Mouse (Mus musculus) ES-Bruce4 (cell line): ENCODE measurements around the gene Uqcrq. TPM values are rescaled to one million over a fixed set of nuclear protein-coding genes. Genes with fewer than 3 reads are reported as not detected.
A peak's percentile ranks its signal among the peaks of the same experiment; 100 is the strongest.

ENCODE experiments used
- H3K27ac ChIP-seq: 2 replicates; pipeline ENCODE4 v1.5.1; 2012; ENCODE audit warnings: low read length, inconsistent platforms; ENCODE audit not compliant: insufficient read depth
- H3K27me3 ChIP-seq: 2 replicates; pipeline ENCODE4 v1.6.1; 2012; ENCODE audit warnings: mild to moderate bottlenecking, low read length, inconsistent platforms; ENCODE audit not compliant: control insufficient read depth, poor library complexity, insufficient read depth, severe bottlenecking
- H3K36me3 ChIP-seq: 2 replicates; pipeline ENCODE4 v1.6.1; 2012; ENCODE audit warnings: inconsistent platforms, mild to moderate bottlenecking, low read length, moderate library complexity; ENCODE audit not compliant: control insufficient read depth, poor library complexity, insufficient read depth, severe bottlenecking
- H3K4me1 ChIP-seq: one replicate; pipeline ENCODE4 v1.8.1; 2011; ENCODE audit warnings: low read length; ENCODE audit not compliant: control insufficient read depth, insufficient read depth
- H3K4me3 ChIP-seq: 2 replicates; pipeline ENCODE4 v1.5.1; 2011; ENCODE audit warnings: low read depth, mild to moderate bottlenecking, low read length
- H3K9ac ChIP-seq: 2 replicates; pipeline ENCODE4 v1.6.1; 2012; ENCODE audit warnings: low read depth, mild to moderate bottlenecking, inconsistent platforms; ENCODE audit not compliant: poor library complexity, severe bottlenecking
- H3K9me3 ChIP-seq: replicated peaks from 2 replicates; pipeline ENCODE4 v1.6.1; 2012; ENCODE audit warnings: mild to moderate bottlenecking, low read length, inconsistent platforms; ENCODE audit not compliant: control insufficient read depth, poor library complexity, insufficient read depth, severe bottlenecking
- CTCF ChIP-seq: IDR thresholded peaks from one replicate; pipeline ENCODE4 v1.8.1; 2011; ENCODE audit warnings: low read depth, low read length
- EP300 ChIP-seq: IDR thresholded peaks from 2 replicates; pipeline ENCODE4 v1.6.1; 2011; ENCODE audit warnings: low read depth, low read length; ENCODE audit not compliant: insufficient read depth
- POLR2A ChIP-seq: IDR thresholded peaks from one replicate; pipeline ENCODE4 v1.8.1; 2011; ENCODE audit warnings: low read length; ENCODE audit not compliant: insufficient read depth
- polyA plus RNA-seq: library from polyadenylated mRNA; stranded (reverse); fragments of >200 nt; gene quantifications from 2 replicates; pipeline ENCODE4 v1.2.4, GENCODE M21; 2011; ENCODE audit warnings: low read depth; ENCODE audit not compliant: missing spikeins, insufficient read depth, insufficient read length

Uqcrq gene
- polyA plus RNA-seq = 210 and 250 TPM in 2 replicates

DNA sequence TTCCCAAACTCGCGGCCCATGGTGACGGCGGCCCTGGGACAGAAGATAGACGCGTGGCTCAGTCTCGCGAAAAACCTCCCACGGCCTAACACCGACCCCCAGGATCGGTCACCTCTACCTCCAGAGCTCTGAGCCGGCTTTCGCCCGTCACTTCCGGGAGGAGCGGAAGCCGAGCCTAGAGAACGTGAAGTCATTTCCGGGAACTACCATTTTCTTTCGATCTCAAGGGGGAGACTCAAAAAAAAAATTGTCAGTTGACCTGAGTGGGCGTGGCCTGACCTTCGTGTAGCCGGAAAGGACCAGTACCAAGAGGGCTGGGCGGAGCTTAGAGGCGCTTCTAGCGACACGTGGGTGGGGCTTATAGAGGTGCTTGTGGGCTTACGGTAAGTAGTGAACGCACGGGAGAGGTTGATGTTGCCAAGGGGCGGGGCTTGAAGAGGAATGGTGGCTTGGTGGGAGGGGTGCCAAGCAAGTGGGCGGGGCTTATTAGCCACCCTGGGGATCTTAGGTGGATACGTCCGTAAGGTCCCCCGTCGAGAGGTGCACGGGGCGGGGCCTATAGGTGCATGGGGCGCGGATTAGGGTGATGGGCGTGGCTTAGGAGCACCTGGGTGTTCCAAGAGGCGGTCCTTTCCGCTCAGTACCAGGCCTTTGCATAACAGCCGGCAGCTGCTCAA, at the start of gene Uqcrq, which contains the start of gene Gdf9:
Gene Uqcrq, minus strand, starts transcription at position 162 of the 677 bp plus-strand sequence.
Gene Gdf9, plus strand, starts transcription at position 354 of the 677 bp plus-strand sequence.
- H3K4me3 ChIP-seq = peak within 1 kb of the TSS; percentile 91
- H3K27me3 ChIP-seq = no peaks in the 10 kb centered on the region
- H3K4me1 ChIP-seq = peaks cover 2% of the 10 kb centered on the region
- TF ChIP-seq POLR2A = peak; percentile 43
- TF ChIP-seq CTCF = no peak
- TF ChIP-seq EP300 = no peak
- peak within 1 kb of the TSS; percentile 87 for H3K9ac ChIP-seq
- no peaks in the 10 kb centered on the region for H3K9me3 ChIP-seq
- peak within 1 kb of the TSS; percentile 85 for H3K27ac ChIP-seq
- H3K36me3 ChIP-seq = peaks cover 14% of the 10 kb centered on the region

DNA sequence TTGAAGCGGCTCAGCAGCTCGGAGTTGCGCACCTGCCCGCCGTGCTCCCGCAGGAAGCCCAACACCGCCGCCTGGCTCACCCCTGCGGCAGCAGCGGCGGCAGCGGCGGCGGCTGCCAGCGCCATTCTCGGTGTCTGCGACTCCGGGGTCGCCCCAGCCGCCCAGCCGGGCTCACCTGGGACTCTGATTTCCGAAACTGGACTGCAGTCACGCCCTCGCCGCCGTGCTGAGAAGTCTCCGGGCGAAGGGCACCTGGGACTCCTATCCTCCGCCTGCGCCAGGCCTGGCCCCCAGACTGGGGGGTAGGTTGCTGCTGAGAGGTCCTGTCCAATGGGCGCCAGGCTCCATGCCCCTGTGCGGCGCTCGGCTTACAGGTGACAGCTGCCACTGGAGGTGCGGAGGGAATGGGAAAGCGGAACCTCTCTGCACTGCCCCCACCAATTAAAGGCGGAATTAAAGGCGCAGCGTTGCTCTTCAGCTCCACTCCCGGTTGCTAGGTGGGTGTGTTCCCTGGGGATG, 49.2 kb upstream of the Uqcrq start, which contains the start of the genes Gm9945 and Sowaha:
Gene Gm9945, plus strand, starts transcription at position 384 of the 519 bp plus-strand sequence.
Gene Sowaha, minus strand, starts transcription at position 492 of the 519 bp plus-strand sequence.
- no peaks in the 10 kb centered on the region for H3K36me3 ChIP-seq
- TF ChIP-seq CTCF (no peak), POLR2A (no peak), EP300 (no peak)
- H3K4me3 ChIP-seq = peak within 1 kb of the TSS; percentile 60
- no peaks in the 10 kb centered on the region for H3K9me3 ChIP-seq
- peaks cover 5% of the 10 kb centered on the region; the same call in 1 of the 2 replicates for H3K27me3 ChIP-seq
- no peaks in the 10 kb centered on the region for H3K4me1 ChIP-seq
- peak within 1 kb of the TSS; percentile 1 for H3K9ac ChIP-seq
- H3K27ac ChIP-seq = no peak within 1 kb of the TSS

DNA sequence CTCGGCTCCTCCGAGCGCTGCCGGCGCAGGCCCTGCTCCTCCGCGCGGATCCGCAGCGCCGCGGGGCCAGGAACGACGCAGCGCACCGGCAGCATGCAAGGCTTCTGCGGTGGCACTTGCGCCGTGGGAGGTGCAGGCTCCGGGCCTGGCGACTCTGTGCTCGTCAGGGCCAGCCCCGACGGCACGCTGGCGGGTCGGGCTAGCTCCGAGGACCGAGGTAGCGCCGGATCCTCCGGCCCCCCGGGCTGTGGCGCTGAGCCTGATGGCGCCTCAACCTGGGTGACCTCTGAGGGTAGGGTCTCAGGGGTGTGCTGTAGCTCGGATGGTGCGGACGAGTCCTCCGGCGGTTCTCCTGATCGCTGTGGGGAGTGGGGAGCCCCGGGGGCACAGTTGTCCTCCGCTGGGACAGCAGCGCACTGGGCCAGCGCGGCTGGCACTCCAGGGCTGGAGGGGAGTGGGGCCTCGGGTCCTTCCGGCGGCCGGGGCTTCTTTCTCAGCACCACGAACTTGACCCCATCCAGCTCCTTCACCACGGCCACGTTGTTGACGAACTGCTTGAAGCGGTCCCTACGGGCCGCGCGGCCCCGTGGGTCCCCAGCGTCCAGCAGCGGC, 48.6 kb upstream of the Uqcrq start:
- H3K9me3 ChIP-seq = no peaks in the 10 kb centered on the region
- peak overlapping the region; percentile 1 for H3K9ac ChIP-seq
- peaks cover 5% of the 10 kb centered on the region; the same call in 1 of the 2 replicates for H3K27me3 ChIP-seq

GRCm38 (mm10) chr11:53478383-53479170, 47.9 kb upstream of the Uqcrq start:
- Histone ChIP-seq H3K9me3 (no peaks in the 10 kb centered on the region), H3K36me3 (no peaks in the 10 kb centered on the region), H3K27me3 (peaks cover 5% of the 10 kb centered on the region; the same call in 1 of the 2 replicates), H3K4me1 (no peaks in the 10 kb centered on the region), H3K9ac (peak overlapping the region; percentile 1), H3K27ac (no peak overlapping the region), H3K4me3 (peak overlapping the region; percentile 60)
- TF ChIP-seq POLR2A (no peak), CTCF (no peak), EP300 (no peak)

More for the DNA sequence above, 48.6 kb upstream of the Uqcrq start:
- Histone ChIP-seq H3K4me3 (peak overlapping the region; percentile 60), H3K4me1 (no peaks in the 10 kb centered on the region), H3K36me3 (no peaks in the 10 kb centered on the region), H3K27ac (no peak overlapping the region)
- TF ChIP-seq CTCF = no peak
- TF ChIP-seq EP300 = no peak
- no peak for TF ChIP-seq POLR2A

GRCm38 (mm10) chr11:53477833-53478232, 47.2 kb upstream of the Uqcrq start:
- H3K36me3 ChIP-seq = no peaks in the 10 kb centered on the region
- TF ChIP-seq EP300 = no peak
- TF ChIP-seq POLR2A = no peak
- TF ChIP-seq CTCF = no peak
- no peak overlapping the region for H3K4me3 ChIP-seq
- H3K9me3 ChIP-seq = no peaks in the 10 kb centered on the region
- no peak overlapping the region for H3K27ac ChIP-seq
- H3K4me1 ChIP-seq = no peaks in the 10 kb centered on the region
- H3K27me3 ChIP-seq = peaks cover 5% of the 10 kb centered on the region; the same call in 1 of the 2 replicates
- no peak overlapping the region for H3K9ac ChIP-seq
